Mouse (Mus musculus) CH12.LX (cell line): Measurements from ENCODE around the gene Megf11. TPM values are rescaled to one million over a fixed set of nuclear protein-coding genes. Genes with fewer than 3 reads are reported as not detected.

ENCODE experiments used
- DNase-seq: peaks from one replicate; pipeline ENCODE4 v3.0.0-alpha.2; 2013; ENCODE audit errors: extremely low read depth
- H3K27ac ChIP-seq: 2 replicates; pipeline ENCODE4 v1.5.1; 2012; ENCODE audit warnings: low read depth, mild to moderate bottlenecking, control low read depth, moderate library complexity; ENCODE audit not compliant: insufficient read depth
- H3K27me3 ChIP-seq: replicated peaks from 2 replicates; pipeline ENCODE3; 2012; ENCODE audit warnings: inconsistent platforms
- H3K36me3 ChIP-seq, 2 experiments: replicated peaks in 1 of 2; 2 replicates each; pipeline versions ENCODE3 to v1.6.1; 2012; ENCODE audit warnings: inconsistent platforms in 1 of 2, low read length in 1 of 2, mild to moderate bottlenecking in 1 of 2, mixed read lengths in 1 of 2, moderate library complexity in 1 of 2; ENCODE audit not compliant: control insufficient read depth in 1 of 2, insufficient read depth in 1 of 2
- H3K4me1 ChIP-seq, 2 experiments: 2 replicates each; pipeline ENCODE4 v1.6.1; 2012; ENCODE audit warnings: inconsistent platforms in 1 of 2, moderate library complexity in 1 of 2; ENCODE audit not compliant: insufficient read depth in 2 of 2, control insufficient read depth in 1 of 2
- H3K4me2 ChIP-seq: 2 replicates; pipeline ENCODE4 v1.6.1; 2012; ENCODE audit warnings: low read depth, mild to moderate bottlenecking, control low read depth; ENCODE audit not compliant: poor library complexity, insufficient read depth, severe bottlenecking
- H3K4me3 ChIP-seq, 3 experiments: fragments of 150-350 bp in 1 of 3; sonication (generic) in 1 of 3; replicated peaks in 1 of 3; 2 replicates each; pipeline versions ENCODE3 to v1.5.1; 2011 to 2012; ENCODE audit warnings: low read depth in 2 of 3, low read length in 2 of 3, mild to moderate bottlenecking in 2 of 3, moderate library complexity in 2 of 3, control low read depth in 1 of 3, improper control_type of control experiment in 1 of 3, inconsistent platforms in 1 of 3, mixed read lengths in 1 of 3; ENCODE audit not compliant: poor library complexity in 1 of 3
- H3K79me2 ChIP-seq: replicated peaks from 2 replicates; pipeline ENCODE4 v1.6.1; 2012; ENCODE audit warnings: mild to moderate bottlenecking, moderate library complexity; ENCODE audit not compliant: control insufficient read depth, poor library complexity, insufficient read depth, severe bottlenecking; ENCODE audit errors: extremely low read depth
- H3K9ac ChIP-seq: 2 replicates; pipeline ENCODE4 v1.6.1; 2012; ENCODE audit warnings: low read depth, mild to moderate bottlenecking, control low read depth, moderate library complexity; ENCODE audit not compliant: insufficient read depth
- H3K9me3 ChIP-seq: replicated peaks from 2 replicates; pipeline ENCODE3; 2012; ENCODE audit warnings: low read length, inconsistent platforms, mixed read lengths
- BHLHE40 ChIP-seq: IDR thresholded peaks from 2 replicates; pipeline ENCODE4 v1.6.1; 2011; ENCODE audit warnings: mild to moderate bottlenecking, low read depth, low read length, improper control_type of control experiment
- CHD1 ChIP-seq: IDR thresholded peaks from 2 replicates; pipeline ENCODE4 v1.6.1; 2012; ENCODE audit warnings: low read depth, low read length, improper control_type of control experiment, inconsistent platforms
- CHD2 ChIP-seq: IDR thresholded peaks from 2 replicates; pipeline ENCODE4 v1.6.1; 2011; ENCODE audit warnings: low read length, improper control_type of control experiment
- EP300 ChIP-seq: IDR thresholded peaks from 2 replicates; pipeline ENCODE4 v1.6.1; 2011; ENCODE audit warnings: low read length, improper control_type of control experiment
- HCFC1 ChIP-seq: IDR thresholded peaks from 2 replicates; pipeline ENCODE4 v1.6.1; 2012; ENCODE audit warnings: low read depth, mild to moderate bottlenecking, inconsistent platforms, low read length, improper control_type of control experiment
- IRF4 ChIP-seq: IDR thresholded peaks from 2 replicates; pipeline ENCODE4 v1.6.1; 2014; ENCODE audit warnings: low read depth, mild to moderate bottlenecking, inconsistent platforms, low read length, improper control_type of control experiment
- JUND ChIP-seq: conservative IDR thresholded peaks from 2 replicates; pipeline ENCODE4 v1.6.1; 2011; ENCODE audit warnings: low read depth, low read length, improper control_type of control experiment
- MEF2A ChIP-seq: IDR thresholded peaks from 2 replicates; pipeline ENCODE4 v1.6.1; 2014; ENCODE audit warnings: low read depth, mild to moderate bottlenecking, inconsistent platforms, low read length, improper control_type of control experiment, borderline replicate concordance
- MXI1 ChIP-seq: IDR thresholded peaks from 2 replicates; pipeline ENCODE4 v1.6.1; 2011; ENCODE audit warnings: mild to moderate bottlenecking, low read depth, low read length, improper control_type of control experiment
- MYC ChIP-seq: IDR thresholded peaks from 2 replicates; pipeline ENCODE4 v1.6.1; 2011; ENCODE audit warnings: low read depth, mild to moderate bottlenecking, improper control_type of control experiment, low read length
- NRF1 ChIP-seq: IDR thresholded peaks from 2 replicates; pipeline ENCODE4 v1.6.1; 2014; ENCODE audit warnings: low read depth, mild to moderate bottlenecking, inconsistent platforms, low read length, improper control_type of control experiment, moderate library complexity
- PAX5 ChIP-seq: IDR thresholded peaks from 2 replicates; pipeline ENCODE4 v1.6.1; 2012; ENCODE audit warnings: low read length, inconsistent platforms, mixed read lengths
- POLR2AphosphoS2 ChIP-seq: IDR thresholded peaks from 2 replicates; pipeline ENCODE4 v1.6.1; 2011; ENCODE audit warnings: low read depth, low read length, improper control_type of control experiment
- RCOR1 ChIP-seq: conservative IDR thresholded peaks from 2 replicates; pipeline ENCODE4 v1.6.1; 2012; ENCODE audit warnings: low read depth, mild to moderate bottlenecking, inconsistent platforms, low read length, improper control_type of control experiment
- SIN3A ChIP-seq: IDR thresholded peaks from 2 replicates; pipeline ENCODE4 v1.6.1; 2012; ENCODE audit warnings: low read length, improper control_type of control experiment, inconsistent platforms
- SMC3 ChIP-seq: IDR thresholded peaks from 2 replicates; pipeline ENCODE4 v1.6.1; 2011; ENCODE audit warnings: low read depth, low read length, improper control_type of control experiment
- TBP ChIP-seq: conservative IDR thresholded peaks from 2 replicates; pipeline ENCODE4 v1.6.1; 2011; ENCODE audit warnings: low read depth, low read length, improper control_type of control experiment
- TCF12 ChIP-seq: IDR thresholded peaks from 2 replicates; pipeline ENCODE4 v1.6.1; 2014; ENCODE audit warnings: low read depth, mild to moderate bottlenecking, inconsistent platforms, low read length, improper control_type of control experiment
- USF2 ChIP-seq: conservative IDR thresholded peaks from 2 replicates; pipeline ENCODE4 v1.6.1; 2011; ENCODE audit warnings: low read depth, low read length, improper control_type of control experiment
- ZC3H11A ChIP-seq: IDR thresholded peaks from 2 replicates; pipeline ENCODE4 v1.6.1; 2012; ENCODE audit warnings: low read depth, mild to moderate bottlenecking, inconsistent platforms, low read length, improper control_type of control experiment
- ZKSCAN1 ChIP-seq: IDR thresholded peaks from 2 replicates; pipeline ENCODE4 v1.6.1; 2012; ENCODE audit warnings: low read depth, inconsistent platforms, low read length, improper control_type of control experiment, borderline replicate concordance
- dilution Hi-C: fragments of 300-500 bp; cut with MboI; formaldehyde crosslinking; loops from 2 replicates; pipeline ENCODE4 v1.14.3; 2020; ENCODE audit warnings: low sequenced_read_pairs; ENCODE audit not compliant: extremely low pct_unique_long_range_greater_than_20kb, extremely low pct_ligation_motif_present
- in situ Hi-C: fragments of 300-500 bp; cut with MboI; formaldehyde crosslinking; loops from 3 replicates; pipeline ENCODE4 v1.14.3; 2019; ENCODE audit warnings: low sequenced_read_pairs, low pct_ligation_motif_present, low pct_unique_long_range_greater_than_20kb, mixed read lengths
- polyA plus RNA-seq: library from polyadenylated mRNA; unstranded; fragments of >175 nt; gene quantifications from 2 replicates; pipeline ENCODE4 v1.2.1, GENCODE M21; 2012; ENCODE audit warnings: low read depth; ENCODE audit not compliant: insufficient read length
- total RNA-seq, 2 experiments: library from RNA; depleted of rRNA; stranded (reverse); fragments of 300-350 nt in 1 of 2; fragments of >200 nt in 1 of 2; gene quantifications; 2 replicates each; pipeline ENCODE4 v1.2.3; 2012 to 2014

Megf11 gene
- total and polyA plus RNA-seq, 3 experiments = 0.04 to 0.59 TPM; not detected in 1

DNA sequence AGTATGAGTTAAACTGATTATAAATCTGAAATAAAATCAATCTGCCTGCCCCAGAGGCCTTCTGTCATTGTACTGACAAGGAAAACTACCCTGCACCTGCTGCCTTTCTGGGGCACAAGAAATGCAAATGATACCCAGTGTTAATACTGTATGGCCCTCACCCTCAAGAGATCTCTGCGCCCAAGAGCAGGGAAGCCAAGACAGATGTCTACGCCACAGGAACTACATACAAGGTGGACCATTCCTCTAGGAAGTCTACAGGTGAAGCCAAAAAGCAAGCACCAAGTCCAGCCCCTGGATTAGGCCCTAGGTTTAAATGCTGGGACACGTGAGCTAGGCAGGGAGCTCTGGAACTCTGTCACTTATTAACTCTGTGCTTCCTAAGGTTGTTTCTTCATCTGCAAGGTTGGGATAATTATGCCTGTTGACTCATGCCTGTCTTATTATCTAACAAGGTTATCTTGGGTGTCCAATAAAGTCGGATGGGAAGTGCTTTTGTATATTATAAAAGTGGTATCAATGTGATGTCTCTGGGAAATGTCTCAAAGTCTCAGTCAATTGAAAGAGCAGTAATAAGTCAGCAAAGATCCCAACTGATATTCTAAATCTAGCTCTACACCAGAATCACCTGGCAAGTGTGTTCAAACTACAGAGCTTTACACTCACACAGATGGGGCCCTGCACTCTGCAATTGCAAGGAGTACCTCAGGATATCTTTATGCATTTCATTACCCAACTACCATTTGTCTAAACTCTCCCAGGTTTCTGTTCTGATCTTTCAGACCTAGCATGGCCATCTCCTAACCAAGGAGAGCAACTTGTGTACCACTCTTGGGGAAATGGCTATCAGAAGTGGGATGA, 315.3 kb downstream of the Megf11 start:
- DNase-seq = no peak
- Histone ChIP-seq H3K27ac (no peak overlapping the region), H3K9me3 (no peaks in the 10 kb centered on the region), H3K4me1 (peaks cover 43 to 83% of the 10 kb centered on the region in 2 experiments), H3K4me3 (no peak overlapping the region), H3K79me2 (no peaks in the 10 kb centered on the region), H3K9ac (no peak overlapping the region), H3K27me3 (no peaks in the 10 kb centered on the region), H3K4me2 (no peak overlapping the region), H3K36me3 (peaks cover 14 to 60% of the 10 kb centered on the region in 2 experiments)
- in situ Hi-C loops = no loop called here
- dilution Hi-C loops = no loop called here
- TF ChIP-seq ZC3H11A = no peak
- no peak for TF ChIP-seq ZKSCAN1
- TF ChIP-seq SMC3 = no peak
- no peak for TF ChIP-seq SIN3A
- no peak for TF ChIP-seq JUND
- TF ChIP-seq TBP = no peak
- no peak for TF ChIP-seq EP300
- TF ChIP-seq MEF2A = no peak
- TF ChIP-seq PAX5 = no peak
- TF ChIP-seq USF2 = no peak
- no peak for TF ChIP-seq POLR2AphosphoS2
- no peak for TF ChIP-seq TCF12
- TF ChIP-seq BHLHE40 = no peak
- no peak for TF ChIP-seq RCOR1

DNA sequence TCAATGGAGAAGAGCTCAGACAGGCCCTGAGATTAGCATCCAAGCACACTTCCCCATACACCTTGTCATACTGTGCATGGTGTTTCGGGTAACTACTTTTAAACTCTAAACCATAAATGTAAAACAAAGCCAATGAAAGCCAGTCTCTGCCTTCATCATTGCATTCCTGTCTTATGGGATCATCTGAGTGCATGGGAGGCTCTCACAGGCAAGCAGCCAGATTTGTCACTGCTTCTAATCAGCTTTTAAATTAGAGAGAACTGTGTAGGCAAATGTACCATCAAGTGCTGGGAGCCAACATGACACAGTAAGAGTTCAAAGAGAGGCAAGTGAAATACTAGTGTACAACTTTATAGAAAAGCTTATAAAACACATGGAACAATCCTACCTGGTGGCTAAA, 316.2 kb downstream of the Megf11 start:
- TF ChIP-seq CHD1 (no peak), IRF4 (no peak), CHD2 (no peak), MXI1 (no peak), PAX5 (no peak), NRF1 (no peak), MYC (no peak), HCFC1 (no peak), ZKSCAN1 (no peak)
- TF ChIP-seq, all 38 proteins: peak for 0
- Histone ChIP-seq H3K36me3 (peaks cover 8 to 59% of the 10 kb centered on the region in 2 experiments), H3K27ac (no peak overlapping the region), H3K79me2 (no peaks in the 10 kb centered on the region), H3K4me3 (no peak overlapping the region), H3K4me2 (no peak overlapping the region), H3K9me3 (no peaks in the 10 kb centered on the region), H3K9ac (no peak overlapping the region), H3K27me3 (no peaks in the 10 kb centered on the region), H3K4me1 (peaks cover 42 to 84% of the 10 kb centered on the region in 2 experiments)
- dilution Hi-C loops = no loop called here
- no peak for DNase-seq
- in situ Hi-C loops = no loop called here
